Mouse (Mus musculus) retina, postnatal 7 days (tissue): ENCODE measurements around the gene Maml2.

ENCODE experiments used
- DNase-seq: peaks from one replicate; pipeline ENCODE4 v3.0.0-alpha.2; 2012; ENCODE audit warnings: low read depth, low spot score

Gene Maml2

DNA sequence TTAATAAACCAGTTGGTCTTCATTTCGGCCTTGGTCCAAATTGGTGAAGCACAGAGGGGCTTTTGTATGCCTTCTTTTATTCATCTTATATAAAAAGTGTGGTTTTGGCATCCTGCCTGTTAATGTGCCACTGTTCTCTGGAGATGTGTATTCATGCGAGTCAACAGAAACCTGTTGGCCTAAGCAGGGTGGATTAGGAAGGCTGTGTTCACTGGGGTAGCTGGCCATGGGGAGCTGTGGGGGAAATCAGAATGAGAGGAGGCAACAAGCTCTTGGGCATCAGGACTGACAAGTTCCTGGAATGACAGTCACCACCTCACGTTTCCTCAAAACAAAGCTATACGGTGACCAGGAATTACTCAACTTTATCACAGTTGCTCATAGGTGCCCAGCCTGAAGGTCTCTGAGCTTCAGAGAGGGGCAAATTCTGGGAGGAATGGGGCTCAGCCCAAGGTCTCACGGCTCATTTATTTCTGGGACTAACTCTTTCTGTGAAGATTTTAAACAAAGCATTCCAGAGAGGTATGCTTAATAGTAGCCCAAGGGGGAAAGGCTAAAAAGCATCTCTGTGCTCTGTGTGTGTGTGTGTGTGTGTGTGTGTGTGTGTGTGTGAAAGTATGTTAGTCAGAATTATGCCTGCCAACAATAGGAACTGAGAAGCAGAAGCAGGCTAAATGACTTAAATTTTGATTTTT, 228.0 kb downstream of the Maml2 start:
- no peak for DNase-seq

DNA sequence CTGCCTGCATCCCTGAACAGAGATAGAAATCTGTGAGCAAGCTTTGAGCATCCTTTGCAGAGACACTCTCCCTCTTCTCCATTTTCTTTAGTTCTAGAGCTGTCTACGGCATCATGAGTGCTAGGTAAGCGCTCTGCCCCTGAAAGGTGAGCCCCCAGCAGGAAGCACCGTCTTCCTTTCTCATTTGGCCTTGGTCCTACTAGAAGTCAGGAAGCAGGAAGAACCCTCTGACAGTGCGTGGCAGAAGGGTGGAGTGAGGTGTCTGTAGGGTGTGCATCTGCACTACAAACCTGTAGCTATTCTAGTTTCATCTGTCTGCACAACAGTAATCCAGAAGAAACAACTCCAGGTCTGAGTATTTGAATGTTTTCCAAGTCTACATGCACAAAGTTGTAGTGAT, 232.8 kb downstream of the Maml2 start:
- no peak for DNase-seq

DNA sequence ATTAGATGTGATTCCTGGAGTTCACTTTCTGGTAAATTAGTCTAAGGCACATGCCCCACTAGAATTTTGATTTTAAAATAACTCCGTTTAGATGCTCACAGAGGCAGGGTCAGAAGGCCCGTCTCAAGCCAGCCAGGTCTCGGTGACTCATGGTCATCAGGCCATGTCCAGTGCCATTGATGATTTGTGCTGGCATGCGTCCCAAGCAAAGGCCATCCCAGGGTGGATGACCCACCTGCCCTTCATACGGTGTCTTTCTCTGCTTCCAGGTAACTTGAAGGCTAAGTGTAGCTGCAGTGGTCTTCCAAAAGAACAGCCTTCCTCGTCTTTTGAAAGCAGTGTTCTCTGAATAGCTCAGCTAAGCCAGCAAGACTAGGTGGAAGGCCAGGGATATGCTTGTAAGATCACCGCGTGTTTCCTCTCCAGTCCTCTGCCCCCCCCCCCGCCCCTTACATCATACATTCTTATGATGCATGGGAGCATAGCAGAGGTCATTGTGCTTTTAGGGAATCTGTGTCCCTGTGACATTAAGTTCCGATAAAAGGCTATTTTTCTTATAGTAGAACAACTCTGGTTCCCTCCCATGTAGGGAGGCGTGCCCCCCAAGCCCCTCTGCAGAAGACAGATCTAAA, 235.4 kb downstream of the Maml2 start:
- DNase-seq: no peak

DNA sequence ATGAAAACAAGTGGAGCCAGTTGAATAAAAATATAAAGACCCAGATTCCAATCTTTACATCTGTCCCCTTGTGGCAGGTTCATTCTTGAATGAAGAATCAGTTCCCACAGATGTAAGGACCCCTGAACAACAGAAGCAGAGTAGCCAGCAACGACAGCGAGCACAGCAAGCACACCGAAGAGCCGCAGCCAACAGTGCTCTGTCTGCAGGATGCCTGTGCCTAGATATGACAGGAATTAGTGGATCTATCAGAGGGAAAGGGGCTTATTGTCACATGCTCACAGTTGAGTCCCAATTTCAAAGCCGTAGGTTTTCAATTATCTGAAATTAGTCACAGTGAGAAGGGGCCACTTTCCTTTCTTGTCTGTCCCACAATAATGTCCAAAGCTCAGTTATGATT, 238.0 kb downstream of the Maml2 start:
- DNase-seq: no peak

DNA sequence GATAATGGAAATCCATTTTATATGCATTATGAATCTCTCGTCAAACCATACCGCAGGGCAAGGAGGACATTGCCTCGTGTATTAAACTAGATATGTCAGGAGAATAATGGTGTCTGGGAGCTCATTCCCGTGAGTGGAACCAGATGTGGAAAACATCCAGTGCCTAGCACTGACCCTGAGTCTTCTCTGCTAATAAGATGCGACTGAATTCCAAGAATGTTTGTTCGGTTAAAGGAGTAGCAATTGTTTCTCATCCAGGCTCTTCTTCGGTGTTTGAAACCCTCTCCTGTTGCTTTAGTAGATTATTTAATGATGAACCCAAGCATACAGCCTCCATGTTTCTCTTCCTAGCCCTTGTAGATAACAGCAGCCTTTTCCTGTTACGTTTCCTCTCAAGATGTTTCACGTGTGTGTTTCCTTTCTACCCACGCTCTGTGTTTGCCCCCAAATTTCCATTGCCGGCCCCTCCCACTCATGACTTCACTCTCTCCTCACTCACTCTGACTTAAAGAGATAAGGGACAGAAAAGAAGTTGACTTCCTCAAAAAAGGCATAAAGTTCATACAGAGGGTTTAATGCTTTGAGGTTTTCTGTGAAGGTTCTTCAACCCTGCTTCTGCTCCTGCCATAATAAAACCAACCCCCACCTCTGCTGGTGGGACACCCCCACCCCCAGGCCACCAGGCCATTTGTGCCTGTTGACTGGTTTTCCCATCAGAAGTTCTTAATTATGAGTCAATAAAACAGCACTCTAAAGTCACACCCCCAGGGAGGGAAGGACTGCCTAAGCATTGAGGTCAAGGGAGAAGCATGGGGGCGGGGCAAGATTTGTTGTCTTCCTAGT, 238.9 kb downstream of the Maml2 start:
- no peak for DNase-seq

DNA sequence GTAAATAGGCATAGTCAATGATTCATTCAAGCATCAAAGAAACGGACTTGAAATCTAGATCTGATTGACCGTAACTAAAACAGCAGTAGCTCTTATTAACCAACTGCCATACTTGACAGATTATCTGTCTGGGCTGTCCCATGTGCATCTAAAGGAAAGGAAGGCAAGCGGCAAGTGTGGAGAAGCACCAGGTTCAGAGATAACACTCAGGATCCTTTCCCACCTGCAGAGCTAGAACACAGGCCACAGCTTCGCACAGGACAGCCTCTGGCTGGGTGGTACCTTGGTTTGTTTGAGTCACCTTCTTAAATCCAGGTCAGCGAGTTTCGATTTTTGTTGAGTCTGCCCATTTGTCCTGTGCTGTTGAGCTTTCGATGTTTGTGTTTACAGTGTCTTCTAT, 240.4 kb downstream of the Maml2 start:
- DNase-seq: no peak

DNA sequence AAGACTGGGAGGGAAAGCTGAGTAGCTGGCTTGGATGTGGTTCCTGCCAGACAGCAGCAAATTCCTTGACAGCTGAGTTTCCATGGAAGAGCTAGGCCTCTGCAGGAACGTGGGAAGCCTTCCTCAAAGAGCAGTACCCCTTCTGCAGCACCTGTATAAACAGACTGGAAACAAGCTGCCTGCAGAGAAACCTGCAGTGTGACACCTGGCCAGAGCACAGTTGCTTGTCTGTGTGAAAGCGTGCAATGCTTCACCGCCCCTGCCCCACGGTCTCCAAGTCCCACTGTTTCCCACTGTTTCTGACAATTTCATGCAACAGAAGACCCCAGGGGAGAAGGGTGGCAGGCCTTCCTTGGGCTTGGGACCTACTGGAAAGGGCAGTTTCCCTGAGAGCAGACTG, 241.8 kb downstream of the Maml2 start:
- DNase-seq: no peak

DNA sequence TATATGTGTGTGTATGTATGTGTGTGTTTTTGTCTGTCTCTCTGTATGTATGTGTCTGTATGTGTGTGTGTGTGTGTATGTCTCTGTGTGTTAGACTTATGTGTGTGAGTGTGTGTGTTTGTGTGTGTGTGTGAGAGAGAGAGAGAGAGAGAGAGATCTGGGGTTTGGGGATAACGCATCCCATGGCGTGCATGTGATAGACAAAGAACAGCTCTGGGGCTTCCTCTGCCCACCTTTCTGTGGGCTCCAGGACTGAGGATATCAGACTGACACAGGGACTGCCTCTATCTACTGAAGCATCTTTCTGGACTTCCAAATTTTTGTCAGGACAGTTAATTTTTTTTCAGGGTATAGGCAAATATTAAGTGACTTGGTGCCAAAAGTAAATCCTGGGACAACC, 242.5 kb downstream of the Maml2 start:
- no peak for DNase-seq

DNA sequence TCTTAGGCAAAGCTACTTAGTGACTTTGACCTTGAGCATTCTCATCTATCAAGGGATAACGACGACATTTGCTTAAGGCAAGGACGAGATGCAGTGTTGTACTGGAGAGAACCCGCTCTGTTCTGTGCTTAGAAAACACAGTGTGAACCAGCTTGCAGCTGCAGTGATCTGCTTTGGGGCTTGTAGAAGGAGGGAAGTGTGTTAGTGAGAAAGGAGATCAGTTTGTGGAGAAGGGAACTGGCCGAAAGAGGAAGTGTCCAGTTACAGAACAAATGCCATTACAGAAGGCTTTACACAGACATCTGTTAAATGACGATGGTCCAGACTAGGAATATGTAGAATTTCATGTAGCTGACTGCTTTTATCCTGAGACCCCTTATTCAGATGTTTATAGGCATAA, 243.0 kb downstream of the Maml2 start:
- DNase-seq: no peak

DNA sequence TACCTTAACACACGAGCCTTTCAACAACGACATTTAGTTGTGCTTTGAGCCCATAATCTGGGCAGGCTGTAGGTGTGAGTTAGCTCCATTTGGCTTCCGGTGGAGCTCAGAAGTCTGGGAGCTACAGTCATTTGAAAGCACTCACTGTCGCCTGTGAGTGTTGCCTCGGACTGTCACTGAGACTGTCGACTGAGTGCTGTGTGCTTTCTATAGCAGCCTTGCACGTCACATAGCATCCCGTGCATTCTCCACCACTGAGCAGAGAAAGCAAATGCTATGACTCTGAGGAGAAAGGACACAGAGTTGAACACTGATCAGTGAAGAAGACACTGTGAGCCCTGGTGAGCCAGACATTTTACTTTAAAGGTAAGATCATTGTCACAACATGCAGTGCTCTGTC, 245.4 kb downstream of the Maml2 start:
- DNase-seq: no peak

DNA sequence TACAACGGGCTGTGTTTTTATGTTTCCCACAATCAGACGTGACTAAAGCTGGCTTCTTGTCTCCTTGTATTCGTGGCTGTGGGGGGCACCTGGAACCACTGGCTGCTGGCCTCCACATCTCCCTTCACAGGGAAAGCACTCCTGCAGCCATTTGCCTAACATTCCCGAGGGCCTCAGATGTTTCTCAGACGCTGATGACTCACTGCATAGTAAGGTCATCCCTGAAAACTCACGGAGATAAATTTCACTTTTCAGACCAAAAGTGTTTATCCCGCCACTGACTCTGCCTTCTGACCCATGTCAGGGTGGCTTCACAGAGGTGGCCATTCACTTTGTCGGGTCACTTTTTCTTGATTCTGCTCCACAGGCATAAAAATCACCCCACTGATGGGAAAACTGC, 246.4 kb downstream of the Maml2 start:
- no peak for DNase-seq

DNA sequence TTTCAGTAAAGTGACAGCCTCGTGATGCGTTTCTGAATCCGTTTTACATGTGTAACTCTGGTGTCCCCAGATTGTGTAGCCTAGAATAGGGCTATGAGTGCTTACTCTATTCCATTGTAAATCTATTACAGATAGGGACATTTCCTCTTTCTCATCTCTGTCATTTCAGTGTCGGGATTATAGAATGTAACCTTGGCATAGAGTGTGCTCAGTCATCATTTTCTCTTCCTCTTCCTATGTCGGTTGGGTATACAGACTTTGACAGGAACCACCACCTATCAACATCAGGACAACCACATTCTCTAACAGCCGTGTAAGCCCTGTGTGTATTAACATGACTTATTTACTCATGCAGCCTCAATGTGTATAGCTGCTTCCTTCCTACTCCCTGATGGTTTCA, 248.0 kb downstream of the Maml2 start:
- DNase-seq: no peak

DNA sequence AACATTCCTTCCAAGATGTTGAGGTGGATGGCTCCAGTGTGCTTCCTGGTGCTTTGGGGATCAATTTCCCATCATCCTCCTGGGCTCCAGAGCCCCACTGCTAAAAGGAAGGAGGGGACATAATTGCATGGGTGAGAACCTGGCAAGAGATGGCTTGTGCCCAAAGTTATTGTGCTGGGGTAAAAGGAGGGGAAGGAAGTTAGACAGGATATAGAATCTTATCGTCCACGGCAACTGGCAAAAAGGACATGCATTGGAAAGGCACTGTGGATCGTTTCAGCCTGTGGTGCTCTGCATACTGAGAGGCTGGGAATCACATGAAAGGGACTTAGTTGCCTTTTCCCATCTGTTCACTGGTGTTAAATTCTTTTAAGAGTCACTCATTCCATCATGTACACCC, 252.2 kb downstream of the Maml2 start:
- DNase-seq: no peak

DNA sequence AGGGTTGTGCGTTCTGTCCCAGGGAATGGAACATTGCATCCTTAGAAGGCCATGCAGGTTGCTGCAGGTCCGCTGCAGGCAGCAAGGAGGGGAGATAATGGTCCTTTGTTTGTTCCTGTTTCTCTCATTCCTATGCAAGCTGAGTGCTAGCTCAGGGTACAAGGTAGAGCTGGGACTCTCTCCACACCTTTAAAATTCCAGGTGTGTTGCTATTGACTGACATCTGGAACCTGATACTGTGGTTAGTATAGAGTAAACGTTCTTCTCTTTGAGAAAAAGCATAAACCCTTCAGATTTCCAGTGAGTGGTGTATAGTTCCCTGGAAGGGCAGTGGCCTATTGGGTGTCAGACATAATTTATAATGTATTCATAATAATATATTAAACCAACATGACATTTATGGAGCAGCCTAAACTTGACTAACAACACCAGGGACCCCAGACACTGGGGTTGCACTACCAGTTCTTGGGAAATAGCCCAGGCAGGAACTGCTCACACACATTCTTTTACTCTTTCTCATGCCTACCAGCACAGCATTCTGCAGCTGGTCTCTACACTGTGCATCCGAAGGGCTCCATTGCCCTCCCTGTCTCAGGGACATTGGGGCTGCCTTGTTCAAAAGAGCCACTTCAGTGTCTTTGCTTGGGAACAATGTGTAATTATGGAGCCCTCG, 254.8 kb downstream of the Maml2 start:
- DNase-seq: no peak

DNA sequence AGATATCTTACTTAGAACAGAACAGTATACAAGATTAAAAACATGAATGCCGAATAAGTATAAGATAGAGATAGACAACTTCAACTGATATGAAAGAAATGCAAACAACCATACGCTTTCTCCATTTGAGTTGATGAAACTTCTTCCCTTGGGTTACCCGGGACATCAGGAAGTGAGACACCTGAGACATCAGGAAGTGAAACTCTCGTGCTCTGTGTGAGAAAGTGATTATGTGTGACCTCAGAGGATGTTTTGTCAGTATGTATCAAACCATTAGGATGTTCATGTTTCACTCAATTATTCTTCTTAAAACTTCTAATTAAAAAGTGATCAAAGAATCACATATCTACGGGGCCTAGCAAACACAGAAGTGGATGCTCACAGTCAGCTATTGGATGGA, 257.0 kb downstream of the Maml2 start:
- no peak for DNase-seq

DNA sequence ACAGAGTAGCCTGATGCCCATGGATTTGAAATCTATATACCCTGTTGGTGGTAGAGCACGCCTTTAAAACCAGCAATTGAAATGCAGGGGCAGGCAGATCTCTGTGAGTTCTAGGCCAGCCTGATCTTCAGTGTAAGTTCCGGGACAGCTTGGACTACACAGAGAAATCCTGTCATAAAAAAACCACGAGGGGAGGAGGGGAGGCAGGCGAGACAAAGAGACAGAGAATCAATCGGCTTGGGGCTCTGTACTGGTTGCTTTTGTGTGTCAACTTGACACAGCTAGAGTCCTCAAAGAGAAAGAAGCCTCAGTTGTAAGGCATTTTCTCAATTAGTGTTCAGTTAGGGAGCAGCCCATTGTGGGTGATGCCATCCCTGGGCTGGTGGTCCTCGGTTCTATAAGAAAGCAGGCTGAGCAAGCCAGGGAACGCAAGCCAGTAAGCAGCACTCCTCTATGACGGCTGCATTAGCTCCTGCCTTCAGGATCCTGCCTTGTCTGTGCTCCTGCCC, 258.3 kb downstream of the Maml2 start:
- no peak for DNase-seq

DNA sequence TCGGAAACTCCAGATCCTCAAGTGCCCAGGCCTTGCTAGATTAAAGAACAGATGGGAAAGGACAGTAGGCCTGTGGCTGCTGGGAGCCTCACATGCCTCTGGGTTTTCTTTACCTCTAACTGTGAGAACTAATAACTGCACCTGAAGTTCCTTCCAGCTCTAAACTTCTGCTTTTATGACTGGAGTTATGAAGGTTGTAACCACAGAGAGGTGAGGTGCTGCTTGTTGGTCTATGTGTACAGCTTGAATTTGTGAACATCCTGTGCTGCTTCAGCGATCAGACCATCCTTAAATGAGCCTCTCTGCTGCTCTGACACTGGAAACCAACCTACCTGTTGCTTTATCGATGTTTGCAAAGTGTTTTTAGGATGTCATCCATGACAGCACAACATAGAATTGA, 258.9 kb downstream of the Maml2 start:
- DNase-seq: no peak

DNA sequence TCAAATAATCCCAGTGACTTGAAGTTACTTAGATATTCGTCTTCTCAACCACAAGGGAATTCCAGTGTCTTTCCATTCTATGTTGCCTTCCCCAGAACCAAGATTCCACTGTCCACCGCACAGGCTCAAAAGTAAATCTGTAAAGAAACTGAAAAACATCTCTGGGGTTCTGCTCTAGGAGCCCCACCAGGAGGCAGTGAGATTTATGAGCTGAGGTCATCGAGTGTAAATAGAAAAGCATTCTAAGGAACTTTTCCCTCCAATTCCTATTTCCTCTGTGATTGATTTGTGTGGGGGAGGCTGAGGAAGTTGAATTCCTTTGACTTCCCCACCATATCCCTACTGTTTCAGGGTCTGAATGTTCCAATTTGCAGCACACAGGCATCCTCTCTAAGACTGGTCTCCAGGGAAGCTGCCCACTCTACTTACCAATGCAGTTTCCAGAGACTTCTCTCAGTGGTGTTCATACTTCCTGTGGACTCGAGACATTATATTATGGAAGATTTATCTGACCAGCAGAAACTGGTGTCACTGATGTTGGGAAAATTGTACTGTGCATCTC, 261.1 kb downstream of the Maml2 start:
- DNase-seq: no peak

DNA sequence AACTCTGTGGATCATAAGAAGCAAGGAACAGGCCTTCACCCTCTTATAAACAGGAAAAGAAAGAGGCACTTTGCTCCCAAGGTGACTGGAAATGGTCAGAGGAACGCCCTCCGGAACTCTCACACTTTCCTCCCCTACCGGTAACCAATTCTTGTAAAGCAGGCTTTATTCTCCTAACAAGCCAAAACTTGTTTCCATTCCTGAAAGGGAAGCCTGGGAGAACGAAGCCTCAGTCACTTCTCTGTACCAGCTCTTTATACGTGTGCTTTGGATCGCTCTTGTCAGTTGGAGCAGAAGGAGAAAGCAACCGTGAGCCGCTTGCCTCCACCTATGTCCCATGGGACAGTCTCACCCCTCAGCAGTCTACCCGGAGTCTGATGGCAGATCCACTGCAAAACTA, 262.9 kb downstream of the Maml2 start:
- no peak for DNase-seq

DNA sequence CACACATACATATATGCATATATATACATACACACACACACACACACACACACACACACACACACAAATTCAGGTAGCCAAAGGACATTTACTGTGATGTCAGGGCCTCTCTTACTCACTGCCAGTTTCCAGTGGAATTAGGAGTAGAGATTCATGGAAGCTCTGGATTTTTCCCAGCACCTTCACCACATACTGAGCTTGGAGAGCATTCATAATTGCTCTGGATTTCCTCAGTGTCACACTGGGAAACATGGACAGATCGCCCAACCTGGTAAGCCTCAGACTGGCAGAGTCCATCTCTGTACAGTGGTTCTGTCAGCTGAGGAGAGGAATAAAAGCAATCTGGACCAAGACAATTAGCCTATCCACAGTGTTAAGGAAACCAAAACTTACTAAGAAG, 263.6 kb downstream of the Maml2 start:
- DNase-seq: no peak

DNA sequence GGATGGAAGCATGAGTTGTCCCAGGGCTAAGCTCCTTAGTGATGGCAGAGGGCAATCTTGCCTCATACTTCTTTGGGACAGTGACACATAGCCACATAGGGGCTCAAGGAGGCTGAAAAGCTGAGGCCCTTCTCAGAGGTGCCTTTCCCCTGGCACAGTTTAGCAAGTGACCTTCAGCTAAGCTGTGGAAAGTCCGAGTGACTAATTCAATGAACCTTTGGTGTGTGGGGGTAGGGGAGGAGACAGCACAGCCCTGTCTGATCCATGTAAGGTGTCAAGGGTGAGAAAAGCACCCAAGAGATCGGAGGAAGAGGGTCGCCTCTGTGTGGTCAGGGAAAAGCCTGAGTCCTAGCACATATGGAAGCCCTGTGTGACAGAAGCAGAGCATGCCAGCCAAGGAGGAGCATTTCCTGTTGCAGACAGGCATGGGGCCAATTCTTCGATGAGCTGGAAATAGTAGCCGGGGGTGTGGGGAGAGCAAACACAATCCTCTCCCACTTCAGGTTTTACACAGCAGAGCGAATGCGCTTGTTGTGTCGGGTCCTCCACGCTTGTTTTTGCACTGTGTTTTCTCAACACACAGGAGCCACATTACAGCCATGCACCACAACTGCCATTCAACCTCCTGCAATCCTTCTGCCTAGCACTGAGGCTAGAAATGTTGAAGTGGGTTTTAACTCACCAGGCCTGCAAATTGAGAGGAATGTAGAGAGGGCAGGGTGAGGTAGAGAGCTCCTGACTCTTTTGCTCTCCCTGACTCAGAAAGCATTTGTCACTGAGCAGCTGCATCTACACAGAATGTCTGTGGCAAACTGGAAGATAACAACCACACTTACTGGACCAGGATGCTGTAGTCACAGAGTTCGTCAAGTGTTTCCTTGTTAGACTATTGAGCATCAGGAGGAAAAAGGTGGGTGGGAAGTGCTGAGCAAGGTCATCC, 266.0 kb downstream of the Maml2 start:
- DNase-seq: no peak
